Mouse (Mus musculus) kidney, embryonic 15.5 days (tissue): ENCODE results near the gene Olfr366. TPM values are rescaled to one million over a fixed set of nuclear protein-coding genes. Genes with fewer than 3 reads are reported as not detected.
"Not testable (repeated sequence)": the region's sequence is repeated elsewhere in the genome, so short reads cannot be mapped to it uniquely, and the experiment has no call there.

Source experiments
- ATAC-seq: fragments of 200-750 bp; cut with Nextera tagmentation; replicated peaks from 2 replicates; pipeline ENCODE4 v1.8.0; 2017; ENCODE audit warnings: moderate TSS enrichment; ENCODE audit not compliant: low FRiP score
- H3K27ac ChIP-seq: fragments of 300-500 bp; sonication (generic); 2 replicates; pipeline ENCODE4 v1.5.1; 2015; ENCODE audit warnings: mild to moderate bottlenecking, inconsistent platforms
- H3K27me3 ChIP-seq: fragments of 300-500 bp; sonication (generic); 2 replicates; pipeline ENCODE4 v1.6.1; 2015; ENCODE audit warnings: inconsistent platforms
- H3K36me3 ChIP-seq: fragments of 300-500 bp; sonication (generic); 2 replicates; pipeline ENCODE4 v1.6.1; 2015; ENCODE audit warnings: inconsistent platforms
- H3K4me1 ChIP-seq: fragments of 300-500 bp; sonication (generic); 2 replicates; pipeline ENCODE4 v1.6.1; 2015; ENCODE audit warnings: inconsistent platforms
- H3K4me2 ChIP-seq: fragments of 300-500 bp; sonication (generic); 2 replicates; pipeline ENCODE4 v1.6.1; 2015; ENCODE audit warnings: moderate library complexity, mild to moderate bottlenecking, inconsistent platforms
- H3K4me3 ChIP-seq: fragments of 300-500 bp; sonication (generic); replicated peaks from 2 replicates; pipeline ENCODE4 v1.5.1; 2015; ENCODE audit warnings: mild to moderate bottlenecking, inconsistent platforms
- H3K9ac ChIP-seq: fragments of 300-500 bp; sonication (generic); 2 replicates; pipeline ENCODE4 v1.6.1; 2015; ENCODE audit warnings: mild to moderate bottlenecking, inconsistent platforms
- H3K9me3 ChIP-seq: fragments of 300-500 bp; sonication (generic); replicated peaks from 2 replicates; pipeline ENCODE4 v1.6.1; 2016; ENCODE audit warnings: inconsistent platforms
- WGBS: fragments of 180-500 bp; shearing (Covaris S2); methylation state at CpG from one replicate; pipeline ENCODE4 v1.1.7; 2015; ENCODE audit warnings: mixed read lengths; 5-methylcytosine and 5-hydroxymethylcytosine counted together
- polyA plus RNA-seq: library from polyadenylated mRNA; unstranded; fragments of >200 nt; fragmentation: Nextera tagmentation; extraction: Ambion mirVana; gene quantifications from 2 replicates; pipeline ENCODE4 v1.2.1, GENCODE M21; 2015

The Olfr366 gene
- polyA plus RNA-seq = not detected in 2 replicates

DNA sequence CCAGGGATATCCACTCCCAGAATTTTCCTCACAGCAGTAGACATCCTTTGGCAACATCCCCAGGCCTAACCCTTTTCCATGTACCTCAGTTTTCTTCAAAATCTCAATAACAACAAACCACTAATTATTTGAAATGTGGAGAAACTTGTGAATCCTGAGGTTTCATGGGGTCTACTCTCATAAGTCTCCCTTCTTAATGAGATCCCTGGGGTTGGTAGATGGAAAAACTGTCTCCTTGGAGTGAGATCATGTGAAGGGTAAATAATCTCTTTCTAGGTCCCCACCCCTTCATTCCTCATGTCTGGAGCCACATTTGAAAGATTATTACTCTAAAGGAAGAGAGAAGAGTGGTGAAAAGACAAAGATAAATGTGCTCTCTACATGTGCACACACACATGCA lies at the start of gene Olfr366:
Gene Olfr366 (plus strand): TSS at position 301 of the 400 bp plus-strand sequence.
- H3K36me3 ChIP-seq = no peaks in the 10 kb centered on the region
- no peaks in the 10 kb centered on the region for H3K27me3 ChIP-seq
- no peak within 1 kb of the TSS for H3K4me2 ChIP-seq
- H3K27ac ChIP-seq = no peak within 1 kb of the TSS
- no peak within 1 kb of the TSS for H3K9ac ChIP-seq
- 0 out of 2 replicates have a peak, but pooled peaks cover 3% of the 10 kb centered on the region for H3K9me3 ChIP-seq
- no peak for ATAC-seq
- H3K4me3 ChIP-seq = no peak within 1 kb of the TSS
- no peaks in the 10 kb centered on the region for H3K4me1 ChIP-seq

DNA sequence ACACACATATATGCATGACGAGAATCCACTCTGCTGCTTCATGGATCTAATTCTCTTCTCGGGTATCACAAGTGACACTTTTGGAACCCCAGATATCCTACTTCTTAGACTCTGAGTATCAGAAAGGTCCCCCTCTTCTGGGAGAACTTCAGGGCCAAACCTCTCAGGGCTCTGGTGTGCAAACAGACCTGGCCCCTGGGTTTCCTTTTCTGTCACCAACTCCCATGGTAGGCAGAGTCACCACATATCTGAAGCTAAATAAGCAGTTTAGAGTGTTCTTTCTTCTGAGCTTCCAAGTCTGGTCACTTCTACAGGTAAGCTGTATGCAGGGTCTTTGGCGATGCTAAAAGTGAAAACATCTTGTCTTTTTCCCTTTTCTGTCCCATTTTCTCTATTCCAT lies 23.5 kb upstream of the Olfr366 start, which contains the start of gene Olfr365:
Gene Olfr365 (plus strand): TSS at position 301 of the 400 bp plus-strand sequence.
- no peak within 1 kb of the TSS for H3K4me2 ChIP-seq
- no peak within 1 kb of the TSS for H3K9ac ChIP-seq
- no peak for ATAC-seq
- H3K4me1 ChIP-seq = no peaks in the 10 kb centered on the region
- H3K27me3 ChIP-seq = no peaks in the 10 kb centered on the region
- WGBS = 78% methylated on average over 3 of the region's 3 CpGs
- H3K27ac ChIP-seq = no peak within 1 kb of the TSS
- H3K4me3 ChIP-seq = no peak within 1 kb of the TSS
- no peaks in the 10 kb centered on the region for H3K9me3 ChIP-seq
- no peaks in the 10 kb centered on the region for H3K36me3 ChIP-seq

DNA sequence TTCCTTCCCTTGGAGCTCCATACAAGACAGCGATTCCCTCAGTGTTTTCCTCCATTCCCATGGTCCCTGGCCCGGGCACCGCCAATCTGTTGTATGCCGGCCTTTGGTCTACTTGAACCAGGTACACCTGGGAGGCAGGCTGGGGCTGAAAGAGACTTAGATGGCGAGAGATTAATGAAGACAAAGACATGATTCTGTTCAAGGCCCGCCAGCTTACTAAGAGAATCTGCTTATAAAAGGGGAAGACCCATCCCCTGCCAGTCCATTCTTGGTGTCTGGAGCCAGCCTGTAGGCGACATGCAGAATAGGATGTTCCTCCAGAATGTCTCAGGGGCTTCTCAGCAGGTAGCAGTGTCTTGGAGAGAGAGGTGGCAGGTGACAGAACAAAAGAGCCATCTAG lies 50.4 kb downstream of the Olfr366 start:
- not testable (repeated sequence) for H3K36me3 ChIP-seq, H3K27ac ChIP-seq, H3K27me3 ChIP-seq, ATAC-seq, H3K9me3 ChIP-seq, H3K9ac ChIP-seq, H3K4me1 ChIP-seq, H3K4me2 ChIP-seq, H3K4me3 ChIP-seq
- 85% methylated on average over 7 of the region's 7 CpGs for WGBS

Other genes with a start within 250 kb of the Olfr366 start
- gene Olfr357, start 217.7 kb upstream of the Olfr366 start, polyA plus RNA-seq = not detected in 2 replicates
- not detected in 2 replicates for gene Olfr358, start 202.2 kb upstream of the Olfr366 start, polyA plus RNA-seq
- not detected in 2 replicates for gene Olfr360, start 145.8 kb upstream of the Olfr366 start, polyA plus RNA-seq
- gene Olfr361, start 122.3 kb upstream of the Olfr366 start, polyA plus RNA-seq = not detected in 2 replicates
- gene Olfr362, start 93.7 kb upstream of the Olfr366 start, polyA plus RNA-seq = not detected in 2 replicates
- not detected in 2 replicates for gene Olfr364-ps1, start 72.3 kb upstream of the Olfr366 start, polyA plus RNA-seq
- gene Olfr365, start 23.4 kb upstream of the Olfr366 start, polyA plus RNA-seq = not detected in 2 replicates
- not detected in 2 replicates for gene Olfr368, start 114.9 kb downstream of the Olfr366 start, polyA plus RNA-seq
- 46.2 and 51.6 TPM in 2 replicates for gene Pdcl, start 147.8 kb downstream of the Olfr366 start, polyA plus RNA-seq
- 14.2 and 15.6 TPM in 2 replicates for gene Rc3h2, start 211.3 kb downstream of the Olfr366 start, polyA plus RNA-seq
- 9.1 and 9.3 TPM in 2 replicates for gene Zbtb26, start 231.6 kb downstream of the Olfr366 start, polyA plus RNA-seq
- 8.3 and 9.5 TPM in 2 replicates for gene Zbtb6, start 231.6 kb downstream of the Olfr366 start, polyA plus RNA-seq
- gene Rabgap1, start 231.7 kb downstream of the Olfr366 start, polyA plus RNA-seq = 41.5 and 45.8 TPM in 2 replicates